Mouse (Mus musculus) liver, embryonic 12.5 days (tissue): ENCODE results near the gene Gm2244. TPM values are rescaled to one million over a fixed set of nuclear protein-coding genes. Genes with fewer than 3 reads are reported as not detected.
"Not testable (repeated sequence)": the region's sequence is repeated elsewhere in the genome, so short reads cannot be mapped to it uniquely, and the experiment has no call there.

ENCODE experiments used
- ATAC-seq: fragments of 200-750 bp; cut with Nextera tagmentation; 2 replicates; pipeline ENCODE4 v1.8.0; 2017; ENCODE audit warnings: moderate number of reproducible peaks, mild to moderate bottlenecking, moderate library complexity
- H3K27ac ChIP-seq: fragments of 300-500 bp; sonication (generic); 2 replicates; pipeline ENCODE4 v1.5.1; 2016; ENCODE audit warnings: mild to moderate bottlenecking
- H3K27me3 ChIP-seq: fragments of 300-500 bp; sonication (generic); replicated peaks from 2 replicates; pipeline ENCODE4 v1.6.1; 2016; ENCODE audit warnings: mild to moderate bottlenecking, moderate library complexity
- H3K36me3 ChIP-seq: fragments of 300-500 bp; sonication (generic); 2 replicates; pipeline ENCODE4 v1.6.1; 2016; ENCODE audit warnings: mild to moderate bottlenecking, moderate library complexity
- H3K4me1 ChIP-seq: fragments of 300-500 bp; sonication (generic); 2 replicates; pipeline ENCODE4 v1.6.1; 2016
- H3K4me2 ChIP-seq: fragments of 300-500 bp; sonication (generic); 2 replicates; pipeline ENCODE4 v1.6.1; 2016; ENCODE audit warnings: mild to moderate bottlenecking, moderate library complexity
- H3K4me3 ChIP-seq: fragments of 300-500 bp; sonication (generic); 2 replicates; pipeline ENCODE4 v1.5.1; 2016; ENCODE audit warnings: mild to moderate bottlenecking, moderate library complexity
- H3K9ac ChIP-seq: fragments of 300-500 bp; sonication (generic); 2 replicates; pipeline ENCODE4 v1.6.1; 2016; ENCODE audit warnings: mild to moderate bottlenecking, moderate library complexity
- H3K9me3 ChIP-seq: fragments of 300-500 bp; sonication (generic); replicated peaks from 2 replicates; pipeline ENCODE4 v1.6.1; 2016; ENCODE audit warnings: mild to moderate bottlenecking, moderate library complexity
- WGBS: fragments of 180-500 bp; shearing (Covaris S2); methylation state at CpG from one replicate; pipeline ENCODE4 v1.1.7; 2016; ENCODE audit not compliant: insufficient replicate concordance; 5-methylcytosine and 5-hydroxymethylcytosine counted together
- polyA plus RNA-seq: library from polyadenylated mRNA; unstranded; fragments of >200 nt; fragmentation: Nextera tagmentation; extraction: Ambion mirVana; gene quantifications from 2 replicates; pipeline ENCODE4 v1.2.1, GENCODE M21; 2016

Gm2244 gene
- not detected in 2 replicates for polyA plus RNA-seq

GRCm38 (mm10) chr14:19549863-19550262, at the start of gene Gm2244:
Gene Gm2244, minus strand, starts transcription at chr14:19549963.
- not testable (repeated sequence) for H3K36me3 ChIP-seq, H3K4me1 ChIP-seq, H3K27ac ChIP-seq, H3K4me2 ChIP-seq, ATAC-seq, H3K9me3 ChIP-seq, H3K27me3 ChIP-seq, H3K4me3 ChIP-seq, H3K9ac ChIP-seq
- 69% methylated on average over 1 of the region's 3 CpGs for WGBS

DNA sequence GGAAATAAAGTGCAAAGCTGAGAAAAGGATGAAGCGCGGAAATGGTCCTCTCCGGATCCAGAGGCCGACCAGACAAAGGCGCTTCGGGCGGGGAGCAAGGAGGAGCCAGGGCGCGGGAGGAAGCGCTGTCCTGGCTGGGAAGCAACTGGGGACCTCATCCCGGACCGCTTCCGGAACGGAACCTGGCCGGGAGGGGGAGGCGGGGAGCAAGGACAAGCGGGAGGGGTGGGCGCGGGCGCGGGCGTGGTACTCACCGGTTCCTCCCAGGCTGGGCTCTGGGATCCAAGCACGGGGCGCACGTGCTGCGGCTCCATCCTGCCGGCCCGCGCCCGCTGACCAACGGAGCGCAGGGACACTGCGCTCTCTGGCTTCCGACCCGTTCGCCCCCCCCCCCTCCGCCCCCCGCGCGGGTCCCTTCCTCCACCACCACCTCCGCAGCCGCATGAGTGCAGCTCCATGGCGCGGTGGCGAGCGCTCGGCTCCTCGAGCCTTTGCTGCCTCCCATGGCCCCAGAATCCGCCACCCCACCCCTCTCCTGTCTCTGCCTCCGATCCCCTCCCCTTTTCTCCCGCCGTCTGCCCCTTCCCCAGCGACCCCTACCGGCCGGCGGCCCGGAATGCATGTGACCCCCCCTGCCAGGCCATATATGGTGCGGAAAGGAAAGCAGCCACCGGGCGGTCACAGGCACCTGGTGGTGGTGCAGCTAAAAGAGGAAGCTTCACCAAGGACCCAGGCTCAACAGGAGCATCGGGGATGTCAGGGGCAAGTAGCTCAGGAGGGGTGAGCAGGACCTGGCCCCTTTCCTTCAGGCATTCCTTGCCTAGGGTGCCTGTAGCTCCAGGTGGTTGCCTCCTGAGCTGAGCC, 35.3 kb upstream of the Gm2244 start, which contains the start of gene Gm2237:
Gene Gm2237 (minus strand): TSS at position 332 of the 864 bp plus-strand sequence.
- H3K36me3 ChIP-seq, ATAC-seq, H3K9me3 ChIP-seq, H3K27me3 ChIP-seq, H3K9ac ChIP-seq, H3K27ac ChIP-seq, H3K4me1 ChIP-seq: not testable (repeated sequence)
- Histone ChIP-seq H3K4me2 (peak within 1 kb of the TSS; percentile 63), H3K4me3 (peak within 1 kb of the TSS; percentile 41)
- WGBS, result under 1% methylated on average over 36 of the region's 62 CpGs

Other genes starting within 250 kb of the Gm2244 start
- not detected in 2 replicates for gene Gm21738, start 131.0 kb downstream of the Gm2244 start, polyA plus RNA-seq
- gene Gm2237, start 35.2 kb upstream of the Gm2244 start, polyA plus RNA-seq, result 0.23 and 0.31 TPM in 2 replicates
- not detected in 2 replicates for gene Gm5458, start 52.6 kb upstream of the Gm2244 start, polyA plus RNA-seq
- 24.1 and 24.2 TPM in 2 replicates for gene Nid2, start 201.3 kb upstream of the Gm2244 start, polyA plus RNA-seq